Mouse (Mus musculus) hindbrain, postnatal 0 days (tissue): Measurements from ENCODE around the gene Zdhhc1. TPM values are rescaled to one million over a fixed set of nuclear protein-coding genes. Genes with fewer than 3 reads are reported as not detected.
A peak's percentile ranks its signal among the peaks of the same experiment; 100 is the strongest.

ENCODE experiments used
- ATAC-seq: fragments of 200-750 bp; cut with Nextera tagmentation; 2 replicates; pipeline ENCODE4 v1.8.0; 2017; ENCODE audit warnings: mild to moderate bottlenecking, moderate TSS enrichment, moderate library complexity
- DNase-seq: peaks from one replicate; pipeline ENCODE4 v3.0.0-alpha.2; 2015; ENCODE audit warnings: low spot score
- H3K27ac ChIP-seq: fragments of 300-500 bp; sonication (generic); 2 replicates; pipeline ENCODE4 v1.5.1; 2014; ENCODE audit warnings: mild to moderate bottlenecking
- H3K27me3 ChIP-seq: fragments of 300-500 bp; sonication (generic); 2 replicates; pipeline ENCODE4 v1.6.1; 2014; ENCODE audit warnings: low read length, mixed read lengths; ENCODE audit not compliant: insufficient read depth
- H3K36me3 ChIP-seq: fragments of 300-500 bp; sonication (generic); 2 replicates; pipeline ENCODE4 v1.6.1; 2014; ENCODE audit warnings: low read length, mixed read lengths; ENCODE audit not compliant: insufficient read depth
- H3K4me1 ChIP-seq: fragments of 300-500 bp; sonication (generic); 2 replicates; pipeline ENCODE4 v1.6.1; 2014; ENCODE audit warnings: antibody characterized with exemption, low read length, mixed read lengths; ENCODE audit not compliant: insufficient read depth
- H3K4me2 ChIP-seq: fragments of 300-500 bp; sonication (generic); 2 replicates; pipeline ENCODE4 v1.6.1; 2014; ENCODE audit warnings: low read depth, mild to moderate bottlenecking, low read length, moderate library complexity, mixed read lengths
- H3K4me3 ChIP-seq: fragments of 300-500 bp; sonication (generic); 2 replicates; pipeline ENCODE4 v1.5.1; 2014; ENCODE audit warnings: low read length
- H3K9ac ChIP-seq: fragments of 300-500 bp; sonication (generic); replicated peaks from 2 replicates; pipeline ENCODE4 v1.6.1; 2014; ENCODE audit warnings: mild to moderate bottlenecking, low read length, moderate library complexity, mixed read lengths
- H3K9me3 ChIP-seq: fragments of 300-500 bp; sonication (generic); 2 replicates; pipeline ENCODE4 v1.6.1; 2016; ENCODE audit warnings: low read length, mixed read lengths
- CTCF ChIP-seq: IDR thresholded peaks from 2 replicates; pipeline ENCODE4 v1.5.1; 2016; ENCODE audit warnings: antibody characterized with exemption, control low read depth, low read depth
- WGBS: fragments of 180-500 bp; shearing (Covaris S2); extraction: QIAGEN DNeasy Blood & Tissue Kit; methylation state at CpG from one replicate; pipeline ENCODE4 v1.1.7; 2014; 5-methylcytosine and 5-hydroxymethylcytosine counted together
- polyA plus RNA-seq: library from polyadenylated mRNA; unstranded; fragments of >200 nt; fragmentation: Nextera tagmentation; extraction: Ambion mirVana; gene quantifications from 2 replicates; pipeline ENCODE4 v1.2.1, GENCODE M21; 2015
- total RNA-seq: library from RNA; depleted of rRNA; stranded (reverse); fragments of >200 nt; gene quantifications from 2 replicates; pipeline ENCODE4 v1.2.3, GENCODE M21; 2014

The Zdhhc1 gene
- total and polyA plus RNA-seq, 2 experiments from 2014 or later = 31.3 to 54.2 TPM

GRCm38 (mm10) chr8:105518436-105519313 is 22.0 kb upstream of the Zdhhc1 start, which contains the start of gene Hsd11b2:
Gene Hsd11b2, plus strand, starts transcription at chr8:105518755.
- H3K4me1 ChIP-seq = no peaks in the 10 kb centered on the region; the same call in 1 of the 2 replicates
- under 1% methylated on average over 59 of the region's 68 CpGs for WGBS
- peak within 1 kb of the TSS; percentile 49 for H3K4me3 ChIP-seq
- TF ChIP-seq CTCF = no peak
- peak within 1 kb of the TSS; percentile 91 for H3K4me2 ChIP-seq
- peak; percentile 61 for ATAC-seq
- H3K27ac ChIP-seq = peak within 1 kb of the TSS; percentile 51; the same call in 1 of the 2 replicates
- DNase-seq = peak; percentile 74
- no peaks in the 10 kb centered on the region for H3K9me3 ChIP-seq
- peak within 1 kb of the TSS; percentile 61 for H3K9ac ChIP-seq
- H3K27me3 ChIP-seq = no peaks in the 10 kb centered on the region
- peaks cover 9% of the 10 kb centered on the region; the same call in 1 of the 2 replicates for H3K36me3 ChIP-seq

GRCm38 (mm10) chr8:105517346-105517745 is 20.6 kb upstream of the Zdhhc1 start:
- no peaks in the 10 kb centered on the region; the same call in 1 of the 2 replicates for H3K4me1 ChIP-seq
- H3K9me3 ChIP-seq = no peaks in the 10 kb centered on the region
- TF ChIP-seq CTCF = no peak
- no peak for DNase-seq
- H3K27me3 ChIP-seq = no peaks in the 10 kb centered on the region
- peaks cover 3% of the 10 kb centered on the region; the same call in 1 of the 2 replicates for H3K36me3 ChIP-seq
- 44% methylated on average over 8 of the region's 8 CpGs for WGBS
- H3K27ac ChIP-seq = no peak overlapping the region
- no peak for ATAC-seq
- H3K4me2 ChIP-seq = no peak overlapping the region
- no peak overlapping the region for H3K9ac ChIP-seq
- no peak overlapping the region for H3K4me3 ChIP-seq

DNA sequence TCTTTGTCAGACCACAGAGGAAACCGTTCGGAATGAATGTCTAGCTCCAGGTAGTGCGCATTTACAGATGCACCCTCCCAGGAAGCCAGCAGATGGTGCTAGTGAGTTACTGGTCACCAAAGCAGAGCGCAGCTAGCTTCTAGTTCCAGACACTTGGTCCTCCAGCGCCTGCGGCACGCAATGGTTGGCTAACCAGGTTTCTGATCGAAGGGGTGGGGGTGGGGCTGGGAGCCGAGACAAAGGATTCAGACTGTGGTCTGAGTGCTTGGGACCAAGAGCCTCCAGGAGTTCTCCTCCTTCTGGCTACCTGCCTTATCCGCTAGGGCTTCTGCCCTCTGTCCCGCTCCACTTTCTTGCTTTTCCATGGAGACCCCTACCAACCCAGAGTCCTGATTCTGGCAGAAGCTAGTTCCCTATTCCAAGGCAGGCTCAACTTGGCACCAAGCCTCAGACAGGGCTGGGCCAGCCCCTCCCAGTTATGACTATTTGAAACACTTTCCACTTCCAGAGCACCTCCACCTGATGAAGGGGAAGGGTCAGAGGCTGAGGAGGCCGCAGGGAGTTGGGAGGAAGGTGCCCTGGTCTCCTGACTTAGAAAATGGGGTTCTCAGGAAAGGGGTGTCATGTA is 19.4 kb upstream of the Zdhhc1 start:
- 11% methylated on average over 12 of the region's 12 CpGs for WGBS
- H3K9me3 ChIP-seq = no peaks in the 10 kb centered on the region
- no peak overlapping the region for H3K4me3 ChIP-seq
- peak; percentile 94 for TF ChIP-seq CTCF
- H3K27ac ChIP-seq = no peak overlapping the region
- H3K4me1 ChIP-seq = no peaks in the 10 kb centered on the region; the same call in 1 of the 2 replicates
- no peaks in the 10 kb centered on the region for H3K27me3 ChIP-seq
- peak overlapping the region; percentile 44 for H3K4me2 ChIP-seq
- H3K9ac ChIP-seq = 0 out of 2 replicates have a peak overlapping the region, but pooled peaks have one; percentile 9
- peak; percentile 91 for DNase-seq
- peak; percentile 82 for ATAC-seq
- H3K36me3 ChIP-seq = no peaks in the 10 kb centered on the region; the same call in 1 of the 2 replicates

DNA sequence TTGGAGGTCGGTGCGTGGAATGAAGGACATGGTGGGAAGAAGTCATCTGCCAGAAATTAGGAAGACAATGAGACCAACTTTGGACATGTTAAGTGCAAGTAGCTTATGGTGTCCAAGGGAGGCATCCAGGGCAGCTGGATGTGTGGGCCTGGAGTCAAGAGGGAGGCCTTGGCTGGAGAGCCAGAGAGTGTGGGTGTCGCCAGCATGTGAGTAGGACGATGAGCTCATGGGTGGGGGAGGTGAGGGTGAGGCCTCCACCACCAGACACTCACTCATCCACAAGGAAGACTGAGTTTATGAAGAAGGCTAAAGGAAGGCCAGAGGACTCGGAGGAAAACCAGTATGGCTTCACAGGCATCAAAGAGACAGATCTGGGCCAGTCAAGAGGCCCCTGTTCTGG is 18.0 kb upstream of the Zdhhc1 start:
- TF ChIP-seq CTCF = no peak
- Histone ChIP-seq H3K36me3 (no peaks in the 10 kb centered on the region), H3K4me3 (no peak overlapping the region), H3K27me3 (no peaks in the 10 kb centered on the region), H3K9ac (no peak overlapping the region), H3K4me2 (no peak overlapping the region), H3K4me1 (no peaks in the 10 kb centered on the region; the same call in 1 of the 2 replicates), H3K27ac (no peak overlapping the region), H3K9me3 (no peaks in the 10 kb centered on the region)
- ATAC-seq (no peak), DNase-seq (no peak)
- 76% methylated on average over 5 of the region's 5 CpGs for WGBS

GRCm38 (mm10) chr8:105514194-105514593 is 17.5 kb upstream of the Zdhhc1 start:
- ATAC-seq (no peak), DNase-seq (no peak)
- WGBS = 93% methylated on average over 6 of the region's 6 CpGs
- no peaks in the 10 kb centered on the region for H3K27me3 ChIP-seq
- no peak overlapping the region for H3K4me2 ChIP-seq
- no peak for TF ChIP-seq CTCF
- no peak overlapping the region for H3K9ac ChIP-seq
- no peaks in the 10 kb centered on the region for H3K36me3 ChIP-seq
- no peaks in the 10 kb centered on the region for H3K9me3 ChIP-seq
- H3K4me1 ChIP-seq = no peaks in the 10 kb centered on the region; the same call in 1 of the 2 replicates
- H3K27ac ChIP-seq = no peak overlapping the region
- H3K4me3 ChIP-seq = no peak overlapping the region

DNA sequence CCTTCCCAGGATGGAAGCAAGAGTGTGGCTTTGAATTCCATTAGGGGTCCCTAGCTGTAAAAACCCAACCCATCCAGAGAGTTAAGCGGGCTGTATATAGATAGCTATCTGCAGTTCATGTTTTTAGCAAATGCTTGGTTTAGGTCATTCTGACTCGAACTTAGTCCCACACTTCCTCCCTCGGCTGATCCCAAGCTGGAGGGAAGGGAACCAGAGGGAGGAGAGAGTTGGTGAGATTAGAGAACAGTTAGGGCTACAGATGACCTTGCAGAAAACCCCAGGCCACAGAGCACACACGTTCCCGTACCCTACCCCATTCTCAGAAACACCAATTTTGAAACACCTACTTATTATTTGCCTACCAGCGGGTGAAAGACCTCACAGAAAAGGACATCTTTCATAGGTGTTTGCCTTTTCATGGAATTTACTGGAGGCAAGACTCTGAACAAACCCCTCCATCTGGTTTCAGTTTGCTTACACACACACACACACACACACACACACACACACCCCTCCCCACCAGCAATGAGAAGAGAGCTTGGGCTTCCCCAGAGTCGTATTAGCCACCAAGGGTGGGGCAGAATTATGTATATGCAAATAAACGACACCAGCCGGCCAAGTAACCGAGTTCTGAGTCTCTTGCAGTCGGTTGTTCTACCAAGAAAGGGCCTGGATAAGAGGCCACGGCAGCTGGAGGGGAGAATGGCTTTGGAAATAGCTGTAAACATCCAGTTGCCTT is 13.5 kb upstream of the Zdhhc1 start:
- Histone ChIP-seq H3K9me3 (no peaks in the 10 kb centered on the region), H3K4me2 (no peak overlapping the region), H3K27ac (no peak overlapping the region), H3K27me3 (no peaks in the 10 kb centered on the region), H3K9ac (no peak overlapping the region), H3K36me3 (no peaks in the 10 kb centered on the region), H3K4me1 (no peaks in the 10 kb centered on the region), H3K4me3 (no peak overlapping the region)
- TF ChIP-seq CTCF = no peak
- WGBS = 56% methylated on average over 12 of the region's 12 CpGs
- ATAC-seq (no peak), DNase-seq (no peak)
